Mouse (Mus musculus) neural tube, embryonic 14.5 days (tissue): ENCODE results near the gene Sec1. TPM values are rescaled to one million over a fixed set of nuclear protein-coding genes. Genes with fewer than 3 reads are reported as not detected.

Experiments
- ATAC-seq: fragments of 200-750 bp; cut with Nextera tagmentation; 2 replicates; pipeline ENCODE4 v1.8.0; 2017; ENCODE audit warnings: low read depth, mild to moderate bottlenecking, moderate TSS enrichment, moderate library complexity
- H3K27ac ChIP-seq: fragments of 300-500 bp; sonication (generic); 2 replicates; pipeline ENCODE4 v1.5.1; 2014; ENCODE audit warnings: low read depth, mild to moderate bottlenecking, control low read depth, low read length, moderate library complexity, mixed read lengths
- H3K27me3 ChIP-seq: fragments of 300-500 bp; sonication (generic); 2 replicates; pipeline ENCODE4 v1.6.1; 2014; ENCODE audit warnings: low read length; ENCODE audit not compliant: control insufficient read depth, insufficient read depth
- H3K36me3 ChIP-seq: fragments of 300-500 bp; sonication (generic); 2 replicates; pipeline ENCODE4 v1.6.1; 2014; ENCODE audit warnings: low read length, mixed read lengths; ENCODE audit not compliant: control insufficient read depth, insufficient read depth
- H3K4me1 ChIP-seq: fragments of 300-500 bp; sonication (generic); 2 replicates; pipeline ENCODE4 v1.6.1; 2014; ENCODE audit warnings: low read length; ENCODE audit not compliant: control insufficient read depth, insufficient read depth
- H3K4me2 ChIP-seq: fragments of 300-500 bp; sonication (generic); 2 replicates; pipeline ENCODE4 v1.6.1; 2014; ENCODE audit warnings: mild to moderate bottlenecking, low read depth, low read length, control low read depth
- H3K4me3 ChIP-seq: fragments of 300-500 bp; sonication (generic); 2 replicates; pipeline ENCODE4 v1.5.1; 2014; ENCODE audit warnings: low read depth, low read length, control low read depth, mixed read lengths
- H3K9ac ChIP-seq: fragments of 300-500 bp; sonication (generic); replicated peaks from 2 replicates; pipeline ENCODE4 v1.6.1; 2014; ENCODE audit warnings: low read depth, mild to moderate bottlenecking, control low read depth, low read length, mixed read lengths
- H3K9me3 ChIP-seq: fragments of 300-500 bp; sonication (generic); 2 replicates; pipeline ENCODE4 v1.6.1; 2016; ENCODE audit warnings: low read length; ENCODE audit not compliant: control insufficient read depth
- WGBS: fragments of 180-500 bp; shearing (Covaris S2); extraction: QIAGEN DNeasy Blood & Tissue Kit; methylation state at CpG from one replicate; pipeline ENCODE4 v1.1.7; 2014; 5-methylcytosine and 5-hydroxymethylcytosine counted together
- polyA plus RNA-seq: library from polyadenylated mRNA; unstranded; fragments of >200 nt; fragmentation: Nextera tagmentation; extraction: Ambion mirVana; gene quantifications from 2 replicates; pipeline ENCODE4 v1.2.1, GENCODE M21; 2014

Gene Sec1
- polyA plus RNA-seq, 1 experiment from 2014 or later = 0.13 TPM

- peak; percentile 92 for ATAC-seq
- Histone ChIP-seq H3K27me3 (no peaks in the 10 kb centered on the region), H3K4me1 (peaks cover 14% of the 10 kb centered on the region), H3K9me3 (no peaks in the 10 kb centered on the region), H3K36me3 (no peaks in the 10 kb centered on the region), H3K4me2 (peak overlapping the region; percentile 71), H3K27ac (peak overlapping the region; percentile 85), H3K4me3 (peak overlapping the region; percentile 38), H3K9ac (peak overlapping the region; percentile 60)
- 1% methylated on average over 28 of the region's 28 CpGs for WGBS
These were observed 50.6 kb downstream of the Sec1 start for GRCm38 (mm10) chr7:45643441-45644178.

GRCm38 (mm10) chr7:45642503-45643255, 51.5 kb downstream of the Sec1 start:
- peak overlapping the region; percentile 85 for H3K27ac ChIP-seq
- peak overlapping the region; percentile 38 for H3K4me3 ChIP-seq
- no peak for ATAC-seq
- 38% methylated on average over 16 of the region's 16 CpGs for WGBS
- H3K9me3 ChIP-seq = no peaks in the 10 kb centered on the region
- H3K9ac ChIP-seq = peak overlapping the region; percentile 60
- H3K4me2 ChIP-seq = peak overlapping the region; percentile 71
- H3K4me1 ChIP-seq = peaks cover 17% of the 10 kb centered on the region
- H3K36me3 ChIP-seq = no peaks in the 10 kb centered on the region
- H3K27me3 ChIP-seq = no peaks in the 10 kb centered on the region

GRCm38 (mm10) chr7:45642083-45642482, 52.1 kb downstream of the Sec1 start:
- no peak overlapping the region for H3K9ac ChIP-seq
- no peak for ATAC-seq
- H3K36me3 ChIP-seq = no peaks in the 10 kb centered on the region
- H3K9me3 ChIP-seq = no peaks in the 10 kb centered on the region
- no peak overlapping the region for H3K27ac ChIP-seq
- H3K4me3 ChIP-seq = no peak overlapping the region
- WGBS = 80% methylated on average over 5 of the region's 5 CpGs
- peaks cover 17% of the 10 kb centered on the region for H3K4me1 ChIP-seq
- no peaks in the 10 kb centered on the region for H3K27me3 ChIP-seq
- H3K4me2 ChIP-seq = peak overlapping the region; percentile 71

GRCm38 (mm10) chr7:45641391-45642040, 52.7 kb downstream of the Sec1 start:
- Histone ChIP-seq H3K27me3 (no peaks in the 10 kb centered on the region), H3K9ac (no peak overlapping the region), H3K36me3 (no peaks in the 10 kb centered on the region; the same call in 1 of the 2 replicates), H3K4me1 (peaks cover 17% of the 10 kb centered on the region), H3K27ac (no peak overlapping the region), H3K9me3 (no peaks in the 10 kb centered on the region; the same call in 1 of the 2 replicates), H3K4me2 (peak overlapping the region; percentile 71; the same call in 1 of the 2 replicates), H3K4me3 (no peak overlapping the region)
- WGBS = 68% methylated on average over 14 of the region's 17 CpGs
- no peak for ATAC-seq

- no peak for ATAC-seq
- H3K27me3 ChIP-seq = no peaks in the 10 kb centered on the region
- H3K27ac ChIP-seq = no peak overlapping the region
- H3K4me2 ChIP-seq = no peak overlapping the region
- H3K9ac ChIP-seq = no peak overlapping the region
- no peaks in the 10 kb centered on the region; the same call in 1 of the 2 replicates for H3K9me3 ChIP-seq
- H3K4me1 ChIP-seq = peaks cover 17% of the 10 kb centered on the region
- 80% methylated on average over 19 of the region's 19 CpGs for WGBS
- no peaks in the 10 kb centered on the region; the same call in 1 of the 2 replicates for H3K36me3 ChIP-seq
- H3K4me3 ChIP-seq = no peak overlapping the region
These were observed 53.8 kb downstream of the Sec1 start for GRCm38 (mm10) chr7:45640191-45640957.

GRCm38 (mm10) chr7:45639561-45640027, 54.6 kb downstream of the Sec1 start, which contains the start of gene Mamstr:
TSS of gene Mamstr (plus strand) at chr7:45639977.
- Histone ChIP-seq H3K36me3 (no peaks in the 10 kb centered on the region; the same call in 1 of the 2 replicates), H3K9me3 (no peaks in the 10 kb centered on the region; the same call in 1 of the 2 replicates), H3K4me2 (no peak within 1 kb of the TSS), H3K9ac (no peak within 1 kb of the TSS), H3K27me3 (no peaks in the 10 kb centered on the region), H3K27ac (no peak within 1 kb of the TSS), H3K4me1 (peaks cover 15% of the 10 kb centered on the region), H3K4me3 (no peak within 1 kb of the TSS)
- ATAC-seq = no peak
- 35% methylated on average over 18 of the region's 19 CpGs for WGBS

GRCm38 (mm10) chr7:45638623-45639401, 55.4 kb downstream of the Sec1 start:
- peak overlapping the region; percentile 19 for H3K4me3 ChIP-seq
- peak; percentile 88 for ATAC-seq
- no peak overlapping the region for H3K27ac ChIP-seq
- peaks cover 12% of the 10 kb centered on the region for H3K4me1 ChIP-seq
- no peaks in the 10 kb centered on the region; the same call in 1 of the 2 replicates for H3K9me3 ChIP-seq
- H3K36me3 ChIP-seq = no peaks in the 10 kb centered on the region; the same call in 1 of the 2 replicates
- no peak overlapping the region for H3K9ac ChIP-seq
- H3K27me3 ChIP-seq = no peaks in the 10 kb centered on the region
- 21% methylated on average over 29 of the region's 29 CpGs for WGBS
- H3K4me2 ChIP-seq = peak overlapping the region; percentile 50
